Mouse (Mus musculus): ENCODE measurements around the gene Hsdl1.

The Hsdl1 gene

GRCm38 (mm10) chr8:119580441-119581161 lies 5.6 kb upstream of the Hsdl1 start:
- no peak for DNase-seq (ENCODE audit: low spot score in 2 of 2)

GRCm38 (mm10) chr8:119579096-119579495 lies 4.1 kb upstream of the Hsdl1 start:
- DNase-seq (ENCODE audit: low spot score in 2 of 2) = no peak

GRCm38 (mm10) chr8:119575366-119575726 lies 363 bp upstream of the Hsdl1 start:
- DNase-seq (ENCODE audit: low spot score in 2 of 2) = no peak

DNA sequence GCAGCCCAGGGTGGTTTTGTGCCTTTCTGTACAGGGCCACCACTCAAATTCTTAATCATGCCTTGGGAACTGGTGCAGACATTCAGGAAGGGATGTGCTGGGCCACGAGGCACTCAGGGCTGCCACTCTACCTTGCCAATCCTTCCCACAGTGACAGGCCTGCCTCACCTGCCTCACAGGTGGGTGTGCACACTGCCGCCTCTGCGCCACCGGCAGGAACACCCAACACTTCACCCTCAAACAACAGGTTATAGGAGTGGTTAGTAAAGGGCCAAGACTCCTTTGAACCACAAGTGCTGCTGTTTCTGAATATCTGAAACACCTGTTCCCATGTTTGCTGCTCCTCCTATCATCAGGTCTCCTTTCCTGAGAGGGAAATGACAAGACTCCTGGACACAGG lies 2.6 kb downstream of the Hsdl1 start:
- no peak for DNase-seq (ENCODE audit: low spot score in 2 of 2)

DNA sequence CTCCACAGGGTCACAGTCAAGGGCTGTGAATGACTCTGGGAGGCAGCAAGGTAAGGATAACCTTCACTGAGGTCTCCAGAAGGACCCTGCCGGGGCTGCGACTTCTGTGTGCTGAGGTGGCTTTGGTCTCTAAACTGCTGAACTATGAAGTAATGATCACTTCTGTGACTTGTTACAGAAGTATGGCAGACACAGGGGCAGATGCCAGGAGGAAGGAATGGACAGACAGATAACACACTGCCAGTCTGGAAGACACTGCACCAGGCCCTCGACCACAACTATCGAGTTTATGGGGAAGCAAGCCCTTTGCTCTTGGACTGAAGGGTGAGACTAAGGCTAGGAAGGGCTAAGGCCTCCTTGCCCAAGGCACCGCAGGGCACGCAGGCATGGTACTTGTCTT lies 3.8 kb downstream of the Hsdl1 start:
- no peak for DNase-seq (ENCODE audit: low spot score in 2 of 2)

GRCm38 (mm10) chr8:119569881-119570280 lies 5.1 kb downstream of the Hsdl1 start:
- DNase-seq (ENCODE audit: low spot score in 2 of 2) = no peak

DNA sequence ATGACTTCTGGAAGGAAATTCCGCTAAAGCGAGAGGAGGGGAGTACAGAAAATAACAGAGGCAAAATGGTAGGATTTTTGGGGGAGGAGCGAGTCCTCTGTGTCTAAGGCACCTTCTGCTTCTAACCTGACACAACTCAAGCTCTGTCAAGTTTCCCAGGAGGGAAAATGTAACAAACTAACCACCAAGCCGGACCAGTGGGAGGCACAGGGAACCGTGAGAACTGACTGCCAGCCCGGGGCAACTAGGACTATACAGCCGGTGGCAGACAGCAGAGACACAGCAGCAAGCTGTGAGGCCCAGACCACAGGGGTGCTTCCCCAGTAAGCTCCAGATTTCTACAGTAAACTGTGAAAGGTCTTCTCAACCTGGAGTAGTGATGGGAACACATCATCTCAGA lies 6.0 kb downstream of the Hsdl1 start:
- DNase-seq (ENCODE audit: low spot score in 2 of 2) = no peak

GRCm38 (mm10) chr8:119568251-119568650 lies 6.7 kb downstream of the Hsdl1 start:
- DNase-seq (ENCODE audit: low spot score in 2 of 2) = no peak

DNA sequence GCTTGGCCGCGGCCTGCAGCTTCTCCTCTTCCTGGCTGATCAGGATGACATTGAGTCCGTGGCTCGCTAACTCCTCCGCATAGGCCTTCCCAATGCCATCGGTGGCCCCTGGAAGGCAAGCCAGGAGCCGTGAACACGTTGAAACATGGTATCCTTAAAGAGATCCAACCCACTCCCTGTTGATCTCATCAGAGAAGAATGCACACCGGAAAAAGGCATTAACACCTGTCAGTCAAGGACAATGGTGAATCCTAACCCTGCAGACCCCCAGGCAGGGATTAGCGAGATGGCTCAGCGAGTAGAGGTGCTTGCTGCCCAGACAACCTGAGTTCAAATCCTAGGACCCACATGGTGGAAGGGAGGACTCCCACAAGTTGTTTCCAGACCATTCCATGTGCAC lies 8.6 kb downstream of the Hsdl1 start:
- no peak for DNase-seq (ENCODE audit: low spot score in 2 of 2)

DNA sequence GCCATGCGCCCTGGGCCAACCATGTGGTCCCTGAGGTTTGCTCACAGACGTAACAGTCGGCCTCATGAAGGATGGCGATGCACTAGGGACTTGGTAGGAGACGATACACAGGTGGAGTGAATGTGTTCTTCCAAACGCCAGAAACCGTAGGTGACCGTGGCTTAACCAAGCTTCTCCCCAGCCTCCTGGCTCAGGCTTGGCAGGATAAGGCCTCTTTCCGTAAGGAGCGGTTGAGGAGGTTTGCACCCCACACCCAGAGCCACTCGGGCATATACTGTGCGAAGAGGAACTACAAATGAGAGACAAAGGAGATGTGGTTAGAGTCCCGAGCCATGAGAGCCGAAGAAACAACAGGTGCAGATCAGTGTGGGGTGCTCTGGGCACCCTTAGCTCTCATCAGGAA lies 11.1 kb downstream of the Hsdl1 start:
- DNase-seq (ENCODE audit: low spot score in 2 of 2) = no peak

DNA sequence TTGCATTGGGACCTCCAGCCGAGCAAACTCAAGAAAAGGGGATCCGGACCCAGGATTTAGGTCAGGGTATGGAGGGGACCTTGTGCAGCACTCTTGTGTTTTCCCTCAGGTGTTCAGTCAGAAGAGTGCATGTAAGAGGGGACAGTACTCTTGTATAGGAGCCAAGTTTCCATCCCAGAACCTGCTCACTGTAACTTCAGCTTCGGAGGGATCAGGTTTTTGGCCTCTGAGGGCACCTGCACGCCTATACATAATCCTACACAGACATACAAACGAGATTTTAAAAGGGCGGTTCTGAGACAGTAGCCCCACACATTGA lies 15.6 kb downstream of the Hsdl1 start:
- DNase-seq (ENCODE audit: low spot score in 2 of 2) = no peak

DNA sequence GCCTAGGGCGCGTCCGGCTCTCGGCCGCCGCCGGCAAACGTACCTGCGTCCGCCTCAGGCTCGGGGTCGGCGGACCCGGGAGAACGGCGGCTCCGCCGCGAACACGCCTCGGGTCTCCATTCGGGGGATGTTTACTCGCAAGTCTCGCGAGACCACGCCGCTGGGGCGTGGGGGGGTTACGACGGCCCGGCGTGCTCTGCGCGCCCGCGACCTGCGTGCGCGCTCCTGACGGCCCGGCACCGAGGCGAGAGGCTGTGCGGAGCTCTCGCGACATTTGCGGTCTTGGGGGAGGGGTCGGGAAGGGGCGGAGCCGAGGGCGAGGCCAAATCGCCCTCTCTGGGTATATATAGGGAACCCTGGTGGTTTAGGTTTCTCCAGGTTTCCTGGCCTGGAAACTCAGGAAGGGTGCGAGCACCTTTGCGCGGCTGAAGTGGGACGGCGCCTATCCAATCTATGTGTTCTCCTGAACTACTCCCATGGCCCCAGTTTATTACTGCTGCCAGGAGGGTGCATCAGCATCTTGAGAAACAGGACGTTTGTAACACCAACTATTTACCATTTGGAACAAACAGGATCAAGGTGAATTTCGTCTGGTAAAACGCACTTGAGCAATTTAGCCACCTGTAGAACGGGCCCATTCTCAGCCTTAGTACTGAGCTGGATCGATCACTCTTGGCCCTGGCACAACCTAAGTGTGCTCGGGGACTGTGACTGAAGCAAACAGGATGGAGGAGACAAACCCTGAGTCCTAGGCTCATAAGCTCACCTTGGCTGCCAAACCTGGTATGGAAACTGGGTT lies 16.2 kb downstream of the Hsdl1 start, which contains the start of gene Mbtps1:
TSS of gene Mbtps1 (minus strand) at position 133 of the 799 bp plus-strand sequence.
- DNase-seq (ENCODE audit: low spot score in 2 of 2) = peak; percentile 91 to 95

- no peak for DNase-seq (ENCODE audit: low spot score in 2 of 2)
Observed at GRCm38 (mm10) chr8:119557821-119558602, 17.0 kb downstream of the Hsdl1 start.

DNA sequence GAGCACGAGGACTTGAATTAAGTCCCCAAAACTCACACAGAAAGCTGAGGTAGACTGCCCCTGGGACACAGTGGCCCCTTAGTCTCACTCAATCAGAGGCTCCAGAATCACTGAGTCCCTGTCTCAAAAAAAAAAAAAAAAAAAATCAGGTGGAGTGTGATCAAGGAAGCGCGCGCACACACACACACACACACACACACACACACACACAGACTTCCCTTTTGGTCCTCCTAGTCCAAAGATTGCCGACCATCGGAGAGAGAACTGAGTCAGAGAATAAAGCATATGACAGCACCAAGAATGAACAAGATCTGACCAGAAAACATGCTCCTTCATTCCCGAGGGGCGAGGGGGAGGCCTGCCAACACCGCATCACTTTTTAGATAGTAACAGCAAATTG lies 17.9 kb downstream of the Hsdl1 start:
- no peak for DNase-seq (ENCODE audit: low spot score in 2 of 2)

DNA sequence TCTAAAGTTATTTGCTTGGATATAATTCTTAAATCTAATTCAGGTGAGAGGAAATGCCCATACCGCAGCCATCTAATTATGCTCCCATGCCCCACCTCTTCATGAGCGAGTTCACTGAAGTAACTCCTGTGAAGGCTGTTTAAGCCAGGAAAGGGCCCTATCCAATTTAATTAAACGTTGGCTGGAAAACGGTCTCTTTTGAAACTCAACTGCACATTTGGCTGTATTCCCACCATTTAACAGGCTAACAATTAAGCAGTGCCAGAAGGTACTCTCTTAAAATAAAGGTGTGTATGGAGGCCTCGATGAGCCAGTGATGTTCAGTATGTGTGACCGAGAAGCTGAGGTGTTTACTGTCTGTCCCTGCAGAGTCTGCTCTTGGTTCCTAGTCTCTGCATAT lies 19.1 kb downstream of the Hsdl1 start:
- DNase-seq (ENCODE audit: low spot score in 2 of 2) = no peak

DNA sequence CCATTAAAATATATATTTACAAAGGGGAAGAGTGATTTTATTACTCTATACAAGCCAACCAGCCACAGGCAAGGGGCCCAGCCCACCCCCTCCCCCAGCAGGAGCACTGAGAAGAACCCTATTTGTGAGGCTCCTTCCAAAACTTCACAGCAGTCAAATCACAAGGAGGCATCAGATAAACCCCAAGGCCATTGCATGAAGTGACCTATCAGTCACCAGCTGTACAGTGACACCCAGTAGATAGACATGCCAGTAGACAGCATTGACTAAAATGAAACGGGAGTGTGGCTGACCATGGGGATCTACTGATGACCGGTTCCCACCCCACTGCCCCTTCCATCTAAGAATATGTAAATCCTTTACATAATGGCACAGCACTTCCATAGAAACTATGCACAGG lies 22.0 kb downstream of the Hsdl1 start:
- no peak for DNase-seq (ENCODE audit: low spot score in 2 of 2)

- DNase-seq (ENCODE audit: low spot score in 2 of 2) = no peak
Observed at GRCm38 (mm10) chr8:119548560-119549113, 26.3 kb downstream of the Hsdl1 start.

DNA sequence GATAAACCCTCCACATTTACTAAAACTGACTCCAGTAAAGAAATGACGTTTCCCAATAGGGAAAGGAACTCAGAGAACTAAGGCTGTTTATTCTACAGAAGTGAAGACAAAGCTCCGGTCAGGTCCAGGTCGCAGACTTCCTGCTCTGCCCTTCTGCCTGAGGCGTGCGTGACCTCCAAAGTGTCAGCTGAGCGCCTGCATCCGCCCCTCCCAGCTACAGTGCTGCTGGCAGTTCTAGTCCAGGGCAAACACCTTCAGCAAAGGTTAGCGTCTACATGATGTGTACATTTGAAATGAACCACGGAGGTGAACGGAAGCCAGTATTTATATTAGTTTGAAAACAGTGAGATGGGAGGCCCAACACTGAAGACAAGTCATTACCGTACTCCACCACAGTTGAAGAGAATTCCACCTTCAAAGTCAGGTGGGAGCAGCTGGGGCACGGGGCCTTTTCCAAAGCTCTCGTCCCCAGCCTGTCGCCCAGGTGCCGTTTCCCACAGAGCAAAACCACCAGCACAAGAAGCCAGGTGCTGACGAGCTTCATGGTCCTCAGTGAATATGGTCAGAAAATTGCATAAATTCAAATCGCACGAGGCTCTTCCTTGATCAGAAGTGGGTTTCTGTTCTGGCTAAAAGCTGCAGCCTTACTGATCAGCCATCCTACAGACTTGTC lies 27.8 kb downstream of the Hsdl1 start:
- no peak for DNase-seq (ENCODE audit: low spot score in 2 of 2)

GRCm38 (mm10) chr8:119545791-119546190 lies 29.2 kb downstream of the Hsdl1 start:
- DNase-seq (ENCODE audit: low spot score in 2 of 2) = no peak

DNA sequence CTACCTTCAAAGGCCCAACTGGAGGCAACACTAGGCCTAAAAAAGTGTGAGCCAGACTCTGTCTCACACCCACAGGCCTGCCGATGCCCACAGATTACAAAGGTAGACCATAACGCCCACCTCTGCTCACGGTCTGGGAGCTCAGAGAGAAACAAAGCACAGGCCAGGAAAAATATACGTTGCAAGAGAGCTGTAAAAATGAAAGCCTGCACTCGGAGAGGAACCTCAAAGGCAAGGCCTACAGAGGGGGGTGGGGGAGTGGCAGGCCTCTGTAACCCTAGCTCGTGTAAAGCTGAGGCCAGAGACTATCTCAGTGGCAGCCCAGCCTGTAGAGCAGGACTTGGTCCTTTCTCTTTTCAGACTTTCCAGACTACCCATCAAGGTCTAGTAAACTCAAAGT lies 29.8 kb downstream of the Hsdl1 start:
- no peak for DNase-seq (ENCODE audit: low spot score in 2 of 2)

GRCm38 (mm10) chr8:119544606-119545005 lies 30.4 kb downstream of the Hsdl1 start:
- DNase-seq (ENCODE audit: low spot score in 2 of 2) = no peak

GRCm38 (mm10) chr8:119531973-119532372 lies 43.0 kb downstream of the Hsdl1 start:
- peak; percentile 17 to 35 for DNase-seq (ENCODE audit: low spot score in 2 of 2)
